Mouse (Mus musculus) kidney, postnatal 0 days (tissue): ENCODE results near the gene Tas1r2. TPM values are rescaled to one million over a fixed set of nuclear protein-coding genes. Genes with fewer than 3 reads are reported as not detected.

Experiments
- ATAC-seq: fragments of 200-750 bp; cut with Nextera tagmentation; replicated peaks from 2 replicates; pipeline ENCODE4 v1.8.0; 2017; ENCODE audit warnings: low read depth, moderate number of reproducible peaks, moderate TSS enrichment, moderate library complexity; ENCODE audit not compliant: low FRiP score
- DNase-seq: peaks from one replicate; pipeline ENCODE4 v3.0.0-alpha.2; 2016; ENCODE audit warnings: low spot score
- H3K27ac ChIP-seq: fragments of 300-500 bp; sonication (generic); 2 replicates; pipeline ENCODE4 v1.5.1; 2014; ENCODE audit warnings: mild to moderate bottlenecking
- H3K27me3 ChIP-seq: fragments of 300-500 bp; sonication (generic); 2 replicates; pipeline ENCODE4 v1.6.1; 2014; ENCODE audit warnings: low read length, mixed read lengths; ENCODE audit not compliant: insufficient read depth
- H3K36me3 ChIP-seq: fragments of 300-500 bp; sonication (generic); 2 replicates; pipeline ENCODE4 v1.6.1; 2014; ENCODE audit warnings: low read length, mixed read lengths; ENCODE audit not compliant: insufficient read depth
- H3K4me1 ChIP-seq: fragments of 300-500 bp; sonication (generic); replicated peaks from 2 replicates; pipeline ENCODE4 v1.6.1; 2014; ENCODE audit warnings: antibody characterized with exemption, low read length, mixed read lengths; ENCODE audit not compliant: insufficient read depth
- H3K4me2 ChIP-seq: fragments of 300-500 bp; sonication (generic); 2 replicates; pipeline ENCODE4 v1.6.1; 2014; ENCODE audit warnings: mild to moderate bottlenecking, low read length, moderate library complexity, mixed read lengths
- H3K4me3 ChIP-seq: fragments of 300-500 bp; sonication (generic); replicated peaks from 2 replicates; pipeline ENCODE4 v1.5.1; 2014; ENCODE audit warnings: low read depth, low read length
- H3K9ac ChIP-seq: fragments of 300-500 bp; sonication (generic); 2 replicates; pipeline ENCODE4 v1.6.1; 2014; ENCODE audit warnings: low read depth, low read length
- H3K9me3 ChIP-seq: fragments of 300-500 bp; sonication (generic); replicated peaks from 2 replicates; pipeline ENCODE4 v1.6.1; 2016; ENCODE audit warnings: low read length, inconsistent platforms, mixed read lengths
- CTCF ChIP-seq: IDR thresholded peaks from 2 replicates; pipeline ENCODE4 v1.5.1; 2016; ENCODE audit warnings: antibody characterized with exemption, low read depth, mild to moderate bottlenecking, moderate library complexity
- WGBS: fragments of 180-500 bp; shearing (Covaris S2); extraction: QIAGEN DNeasy Blood & Tissue Kit; methylation state at CpG from one replicate; pipeline ENCODE4 v1.1.7; 2014; 5-methylcytosine and 5-hydroxymethylcytosine counted together
- polyA plus RNA-seq: library from polyadenylated mRNA; unstranded; fragments of >200 nt; fragmentation: Nextera tagmentation; extraction: Ambion mirVana; gene quantifications from 2 replicates; pipeline ENCODE4 v1.2.1, GENCODE M21; 2015

Tas1r2 gene
- polyA plus RNA-seq, 1 experiment from 2014 or later = not detected

- Histone ChIP-seq H3K4me1 (peaks cover 20% of the 10 kb centered on the region; the same call in 1 of the 2 replicates), H3K36me3 (peaks cover 14% of the 10 kb centered on the region), H3K27ac (no peak overlapping the region), H3K4me2 (no peak overlapping the region), H3K4me3 (no peak overlapping the region), H3K9me3 (no peaks in the 10 kb centered on the region), H3K9ac (no peak overlapping the region), H3K27me3 (no peaks in the 10 kb centered on the region)
- ATAC-seq = no peak
- TF ChIP-seq CTCF = no peak
- 33% methylated on average over 12 of the region's 12 CpGs for WGBS
- no peak for DNase-seq
Measured at GRCm38 (mm10) chr4:139640333-139640732, 13.0 kb upstream of the Tas1r2 start.

GRCm38 (mm10) chr4:139640775-139641174, 12.6 kb upstream of the Tas1r2 start:
- Histone ChIP-seq H3K27ac (no peak overlapping the region), H3K4me3 (no peak overlapping the region), H3K9ac (no peak overlapping the region), H3K4me1 (peaks cover 20% of the 10 kb centered on the region; the same call in 1 of the 2 replicates), H3K4me2 (no peak overlapping the region), H3K36me3 (peaks cover 14% of the 10 kb centered on the region), H3K27me3 (no peaks in the 10 kb centered on the region), H3K9me3 (no peaks in the 10 kb centered on the region)
- ATAC-seq (no peak), DNase-seq (no peak)
- WGBS = 62% methylated on average over 5 of the region's 6 CpGs
- TF ChIP-seq CTCF = no peak

DNA sequence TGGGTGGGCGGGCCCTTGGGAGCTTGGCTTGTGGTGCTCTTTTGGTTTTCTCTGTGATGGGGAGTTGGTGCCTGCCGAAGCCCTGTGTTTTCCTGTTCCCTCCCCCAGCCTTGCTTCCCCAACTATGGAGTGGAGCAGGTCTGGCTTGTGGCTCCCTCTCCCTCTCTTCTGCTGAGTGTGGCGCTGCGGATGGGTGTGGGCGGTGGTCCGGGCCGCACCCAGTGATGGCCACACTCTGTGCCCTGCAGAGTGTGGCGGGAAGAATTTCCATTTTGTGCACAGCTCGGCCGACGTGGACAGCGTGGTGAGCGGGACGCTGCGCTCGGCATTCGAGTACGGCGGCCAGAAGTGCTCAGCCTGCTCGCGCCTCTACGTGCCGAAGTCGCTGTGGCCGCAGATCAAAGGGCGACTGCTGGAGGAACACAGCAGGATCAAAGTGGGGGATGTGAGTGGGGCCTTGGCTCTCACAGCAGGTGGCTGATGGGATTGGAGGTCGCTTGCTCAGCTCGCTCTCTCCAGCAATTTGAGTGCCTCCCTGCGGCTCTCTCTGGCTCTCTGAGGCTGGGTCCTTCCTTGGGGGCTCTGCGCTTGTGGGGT, 11.4 kb upstream of the Tas1r2 start:
- no peaks in the 10 kb centered on the region for H3K9me3 ChIP-seq
- no peak overlapping the region for H3K27ac ChIP-seq
- DNase-seq (peak; percentile 36), ATAC-seq (0 out of 2 replicates have a peak, but pooled peaks have one; percentile 2)
- 12% methylated on average over 30 of the region's 30 CpGs for WGBS
- H3K4me1 ChIP-seq = peaks cover 20% of the 10 kb centered on the region; the same call in 1 of the 2 replicates
- no peak for TF ChIP-seq CTCF
- no peak overlapping the region for H3K9ac ChIP-seq
- no peaks in the 10 kb centered on the region for H3K27me3 ChIP-seq
- peaks cover 14% of the 10 kb centered on the region for H3K36me3 ChIP-seq
- no peak overlapping the region for H3K4me3 ChIP-seq
- peak overlapping the region; percentile 41 for H3K4me2 ChIP-seq

DNA sequence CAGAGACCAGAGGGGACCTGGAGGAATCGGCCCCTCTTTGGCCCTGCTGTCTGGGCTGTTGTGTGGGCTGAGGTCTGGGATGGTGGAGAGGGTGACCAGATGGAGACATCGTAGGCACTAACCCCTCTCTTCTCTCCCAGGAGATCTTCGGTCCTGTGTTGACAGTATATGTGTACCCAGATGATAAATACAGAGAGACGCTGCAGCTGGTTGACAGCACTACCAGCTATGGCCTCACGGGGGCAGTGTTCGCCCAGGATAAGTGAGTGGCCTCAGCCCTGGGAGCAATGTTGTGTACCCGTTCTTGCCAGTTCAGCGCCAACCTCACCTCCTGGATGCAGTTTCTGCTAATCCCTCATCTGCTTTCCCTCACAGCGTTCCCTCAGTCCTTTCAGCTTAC, 9.4 kb upstream of the Tas1r2 start:
- no peak for ATAC-seq

DNA sequence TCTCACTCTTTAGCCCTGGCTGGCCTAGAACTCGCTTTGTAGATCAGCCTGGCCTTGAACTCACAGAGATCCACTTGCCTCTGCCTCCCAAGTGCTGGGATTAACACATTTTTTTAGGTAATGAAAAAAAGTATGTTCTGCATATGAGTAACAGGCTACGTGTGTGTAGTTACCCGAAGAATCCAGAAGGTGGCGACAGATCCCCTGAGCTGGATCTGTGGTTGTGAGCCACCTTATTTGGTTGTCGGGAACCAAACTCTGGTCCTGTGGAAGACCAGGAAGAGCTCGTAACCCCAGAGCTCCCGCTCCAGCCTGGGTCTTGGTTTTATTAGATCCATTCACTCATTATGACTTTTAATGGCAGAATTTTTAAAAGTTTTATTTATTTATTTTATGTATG, 6.4 kb upstream of the Tas1r2 start:
- H3K4me1 ChIP-seq = no peaks in the 10 kb centered on the region; the same call in 1 of the 2 replicates
- no peak overlapping the region for H3K4me3 ChIP-seq
- no peak overlapping the region for H3K27ac ChIP-seq
- DNase-seq (peak; percentile 13), ATAC-seq (no peak)
- WGBS = 90% methylated on average over 7 of the region's 7 CpGs
- H3K27me3 ChIP-seq = no peaks in the 10 kb centered on the region
- no peak overlapping the region for H3K4me2 ChIP-seq
- TF ChIP-seq CTCF = peak; percentile 54
- no peak overlapping the region for H3K9ac ChIP-seq
- no peaks in the 10 kb centered on the region for H3K9me3 ChIP-seq
- H3K36me3 ChIP-seq = peaks cover 27% of the 10 kb centered on the region

More for the DNA sequence above, 9.4 kb upstream of the Tas1r2 start:
- WGBS = 16% methylated on average over 9 of the region's 9 CpGs
- Histone ChIP-seq H3K36me3 (peaks cover 23% of the 10 kb centered on the region), H3K9ac (no peak overlapping the region), H3K4me1 (peaks cover 20% of the 10 kb centered on the region; the same call in 1 of the 2 replicates), H3K27me3 (no peaks in the 10 kb centered on the region), H3K9me3 (no peaks in the 10 kb centered on the region), H3K4me2 (no peak overlapping the region), H3K4me3 (no peak overlapping the region), H3K27ac (no peak overlapping the region)
- DNase-seq = peak; percentile 75
- peak; percentile 95 for TF ChIP-seq CTCF

DNA sequence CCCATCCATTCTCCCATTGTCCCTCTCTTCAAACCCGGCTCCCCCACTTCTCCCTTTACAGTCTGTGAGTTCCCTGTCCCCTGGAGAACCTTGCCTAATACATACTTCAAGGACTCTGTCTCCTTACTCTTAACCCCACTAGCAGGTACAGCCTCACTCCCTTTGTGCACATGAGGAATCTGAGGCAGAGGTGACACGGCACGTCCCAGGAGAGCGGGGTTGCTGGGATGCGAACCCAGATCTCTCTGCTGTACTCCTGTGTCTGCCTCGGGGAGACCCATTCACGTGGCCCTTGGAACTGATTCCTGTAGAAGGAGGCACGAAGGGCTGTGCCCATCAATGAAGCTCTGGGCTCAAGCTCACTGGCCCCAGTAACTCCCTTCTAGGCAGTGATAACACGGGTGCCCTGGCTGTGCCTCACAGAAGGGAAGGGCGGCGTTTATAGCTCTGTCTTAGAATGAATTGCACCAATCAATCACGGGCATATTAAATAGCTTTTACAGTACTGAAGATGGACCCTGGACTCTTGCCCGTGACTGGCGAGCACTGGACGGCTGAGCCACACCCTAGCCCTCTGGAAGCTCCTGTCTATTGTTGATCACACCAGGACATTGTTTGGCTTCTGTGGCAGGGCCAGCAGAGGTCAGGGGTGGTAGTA, 3.1 kb upstream of the Tas1r2 start:
- peaks cover 22% of the 10 kb centered on the region for H3K36me3 ChIP-seq
- H3K4me1 ChIP-seq = no peaks in the 10 kb centered on the region; the same call in 1 of the 2 replicates
- H3K27me3 ChIP-seq = no peaks in the 10 kb centered on the region
- H3K9me3 ChIP-seq = no peaks in the 10 kb centered on the region
- ATAC-seq = no peak
- no peak overlapping the region for H3K4me2 ChIP-seq
- TF ChIP-seq CTCF = no peak
- no peak overlapping the region for H3K9ac ChIP-seq
- 67% methylated on average over 15 of the region's 15 CpGs for WGBS
- H3K4me3 ChIP-seq = no peak overlapping the region
- DNase-seq = no peak
- H3K27ac ChIP-seq = no peak overlapping the region
